Mouse (Mus musculus): ENCODE data around the gene Scg3. TPM values are rescaled to one million over a fixed set of nuclear protein-coding genes. Genes with fewer than 3 reads are reported as not detected.

Scg3 gene
- polyA plus RNA-seq, 1 experiment = not detected

DNA sequence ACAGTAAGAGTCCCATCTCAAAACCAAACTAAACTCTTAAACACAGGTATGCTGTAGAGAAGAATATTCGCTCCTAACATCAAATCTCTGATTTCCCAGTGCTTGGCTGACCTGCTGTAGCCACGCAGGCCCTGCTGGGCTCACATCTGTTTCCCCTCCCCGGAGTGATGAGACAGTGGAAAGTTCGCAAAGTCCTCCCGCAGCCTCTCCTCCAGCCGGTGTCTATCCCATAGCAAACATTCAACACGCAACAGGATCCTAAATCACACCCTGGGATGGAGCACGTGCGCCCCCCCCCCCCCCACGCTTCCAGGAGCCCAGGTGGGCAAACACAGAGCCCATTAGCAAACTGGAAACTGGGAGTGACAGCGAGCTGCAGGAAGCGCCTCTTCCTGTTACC lies 82.3 kb downstream of the Scg3 start:
- Histone ChIP-seq H3K27me3 (ENCODE audit: control insufficient read depth, insufficient read depth, low read length) (no peaks in the 10 kb centered on the region), H3K4me3 (ENCODE audit: extremely low read depth, insufficient read depth, insufficient read length) (no peak overlapping the region), H3K4me1 (ENCODE audit: control insufficient read depth, insufficient read depth, insufficient read length) (no peaks in the 10 kb centered on the region), H3K27ac (ENCODE audit: insufficient read depth, low read length) (no peak overlapping the region), H3K36me3 (ENCODE audit: control insufficient read depth, insufficient read depth, low read length) (no peaks in the 10 kb centered on the region)
- no peak for DNase-seq (ENCODE audit: low read depth in 1 of 2, low spot score in 2 of 2)
- 30% methylated on average over 12 of the region's 12 CpGs for WGBS
- TF ChIP-seq CTCF (IDR thresholded peaks at IDR 0.05; ENCODE audit: extremely low read depth, insufficient read depth, insufficient read length, insufficient replicate concordance) (no peak), POLR2A (IDR thresholded peaks at IDR 0.05; ENCODE audit: low read depth, low read length) (no peak)

GRCm38 (mm10) chr9:75600166-75600934 lies 83.5 kb downstream of the Scg3 start:
- no peaks in the 10 kb centered on the region for H3K36me3 ChIP-seq (ENCODE audit: control insufficient read depth, insufficient read depth, low read length)
- TF ChIP-seq CTCF (IDR thresholded peaks at IDR 0.05; ENCODE audit: extremely low read depth, insufficient read depth, insufficient read length, insufficient replicate concordance) = no peak
- TF ChIP-seq POLR2A (IDR thresholded peaks at IDR 0.05; ENCODE audit: low read depth, low read length) = no peak
- no peak overlapping the region for H3K4me3 ChIP-seq (ENCODE audit: extremely low read depth, insufficient read depth, insufficient read length)
- DNase-seq (ENCODE audit: low read depth in 1 of 2, low spot score in 2 of 2) = no peak
- no peaks in the 10 kb centered on the region for H3K4me1 ChIP-seq (ENCODE audit: control insufficient read depth, insufficient read depth, insufficient read length)
- 80% methylated on average over 7 of the region's 7 CpGs for whole genome bisulfite sequencing
- H3K27ac ChIP-seq (ENCODE audit: insufficient read depth, low read length) = no peak overlapping the region
- no peaks in the 10 kb centered on the region for H3K27me3 ChIP-seq (ENCODE audit: control insufficient read depth, insufficient read depth, low read length)

- Histone ChIP-seq H3K4me1 (ENCODE audit: control insufficient read depth, insufficient read depth, insufficient read length) (no peaks in the 10 kb centered on the region), H3K4me3 (ENCODE audit: extremely low read depth, insufficient read depth, insufficient read length) (no peak overlapping the region), H3K27ac (ENCODE audit: insufficient read depth, low read length) (no peak overlapping the region), H3K27me3 (ENCODE audit: control insufficient read depth, insufficient read depth, low read length) (no peaks in the 10 kb centered on the region), H3K36me3 (ENCODE audit: control insufficient read depth, insufficient read depth, low read length) (no peaks in the 10 kb centered on the region)
- DNase-seq (ENCODE audit: low read depth in 1 of 2, low spot score in 2 of 2) = no peak
- WGBS = 71% methylated on average over 5 of the region's 5 CpGs
- TF ChIP-seq CTCF (IDR thresholded peaks at IDR 0.05; ENCODE audit: extremely low read depth, insufficient read depth, insufficient read length, insufficient replicate concordance) (no peak), POLR2A (IDR thresholded peaks at IDR 0.05; ENCODE audit: low read depth, low read length) (no peak)
Observed at GRCm38 (mm10) chr9:75599191-75599841, 84.5 kb downstream of the Scg3 start.

GRCm38 (mm10) chr9:75597596-75597995 lies 86.3 kb downstream of the Scg3 start:
- H3K36me3 ChIP-seq (ENCODE audit: control insufficient read depth, insufficient read depth, low read length) = no peaks in the 10 kb centered on the region
- no peak overlapping the region for H3K4me3 ChIP-seq (ENCODE audit: extremely low read depth, insufficient read depth, insufficient read length)
- no peaks in the 10 kb centered on the region for H3K27me3 ChIP-seq (ENCODE audit: control insufficient read depth, insufficient read depth, low read length)
- DNase-seq (ENCODE audit: low read depth in 1 of 2, low spot score in 2 of 2) = no peak
- TF ChIP-seq POLR2A (IDR thresholded peaks at IDR 0.05; ENCODE audit: low read depth, low read length) (no peak), CTCF (IDR thresholded peaks at IDR 0.05; ENCODE audit: extremely low read depth, insufficient read depth, insufficient read length, insufficient replicate concordance) (no peak)
- WGBS = 83% methylated on average over 4 of the region's 4 CpGs
- no peaks in the 10 kb centered on the region for H3K4me1 ChIP-seq (ENCODE audit: control insufficient read depth, insufficient read depth, insufficient read length)
- no peak overlapping the region for H3K27ac ChIP-seq (ENCODE audit: insufficient read depth, low read length)

DNA sequence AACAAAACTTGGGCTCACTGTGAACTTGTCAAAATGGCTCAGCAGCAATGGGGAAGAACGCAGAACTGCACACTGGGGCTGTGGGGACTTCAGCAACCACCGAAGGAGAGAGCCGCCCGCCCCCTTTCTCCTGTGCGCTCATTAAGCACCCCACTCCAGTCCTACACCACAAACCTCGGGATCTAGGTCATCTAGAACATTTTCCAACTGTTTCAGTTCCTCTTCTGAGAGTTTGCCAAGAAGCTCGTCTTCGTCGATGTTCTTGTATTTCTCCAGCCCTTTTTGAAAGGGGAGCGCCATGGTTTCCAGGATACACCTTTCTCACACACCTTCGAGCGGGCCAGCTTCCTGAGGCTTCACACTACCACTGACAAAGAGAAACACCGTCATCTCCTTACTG lies 86.8 kb downstream of the Scg3 start:
- no peaks in the 10 kb centered on the region for H3K36me3 ChIP-seq (ENCODE audit: control insufficient read depth, insufficient read depth, low read length)
- no peak for DNase-seq (ENCODE audit: low read depth in 1 of 2, low spot score in 2 of 2)
- no peaks in the 10 kb centered on the region for H3K27me3 ChIP-seq (ENCODE audit: control insufficient read depth, insufficient read depth, low read length)
- H3K4me3 ChIP-seq (ENCODE audit: extremely low read depth, insufficient read depth, insufficient read length) = no peak overlapping the region
- no peak for TF ChIP-seq CTCF (IDR thresholded peaks at IDR 0.05; ENCODE audit: extremely low read depth, insufficient read depth, insufficient read length, insufficient replicate concordance)
- TF ChIP-seq POLR2A (IDR thresholded peaks at IDR 0.05; ENCODE audit: low read depth, low read length) = no peak
- no peaks in the 10 kb centered on the region for H3K4me1 ChIP-seq (ENCODE audit: control insufficient read depth, insufficient read depth, insufficient read length)
- 66% methylated on average over 13 of the region's 13 CpGs for WGBS
- no peak overlapping the region for H3K27ac ChIP-seq (ENCODE audit: insufficient read depth, low read length)

GRCm38 (mm10) chr9:75593481-75593880 lies 90.4 kb downstream of the Scg3 start:
- H3K27ac ChIP-seq (ENCODE audit: insufficient read depth, low read length) = no peak overlapping the region
- WGBS = 85% methylated on average over 5 of the region's 5 CpGs
- no peaks in the 10 kb centered on the region for H3K4me1 ChIP-seq (ENCODE audit: control insufficient read depth, insufficient read depth, insufficient read length)
- no peaks in the 10 kb centered on the region for H3K36me3 ChIP-seq (ENCODE audit: control insufficient read depth, insufficient read depth, low read length)
- DNase-seq (ENCODE audit: low read depth in 1 of 2, low spot score in 2 of 2) = no peak
- no peaks in the 10 kb centered on the region for H3K27me3 ChIP-seq (ENCODE audit: control insufficient read depth, insufficient read depth, low read length)
- no peak overlapping the region for H3K4me3 ChIP-seq (ENCODE audit: extremely low read depth, insufficient read depth, insufficient read length)
- TF ChIP-seq POLR2A (IDR thresholded peaks at IDR 0.05; ENCODE audit: low read depth, low read length) = no peak
- TF ChIP-seq CTCF (IDR thresholded peaks at IDR 0.05; ENCODE audit: extremely low read depth, insufficient read depth, insufficient read length, insufficient replicate concordance) = no peak

Other genes starting within 250 kb of the Scg3 start
- gene Leo1, start 242.5 kb downstream of the Scg3 start, polyA plus RNA-seq (2012; rRNA removed) = 2.0 and 2.1 TPM in 2 replicates
- 24.0 and 28.4 TPM in 2 replicates for gene Tmod3, start 124.4 kb downstream of the Scg3 start, polyA plus RNA-seq (2012; rRNA removed)
- gene Tmod2, start 72.7 kb downstream of the Scg3 start, polyA plus RNA-seq (2012; rRNA removed) = 0.19 and 0.32 TPM in 2 replicates
- 6.6 and 12.1 TPM in 2 replicates for gene Lysmd2, start 58.3 kb downstream of the Scg3 start, polyA plus RNA-seq (2012; rRNA removed)
- gene Bmp5, start 91.3 kb upstream of the Scg3 start, polyA plus RNA-seq (2012; rRNA removed) = not detected in 2 replicates